Mouse (Mus musculus) cerebellum, postnatal 14 days (tissue): ENCODE results near the gene Klhl35.
A peak's percentile ranks its signal among the peaks of the same experiment; 100 is the strongest.

Experiments used
- DNase-seq, 2 experiments: peaks; one replicate each; pipeline ENCODE4 v3.0.0; 2021; ENCODE audit warnings: mixed read lengths in 2 of 2

The Klhl35 gene

DNA sequence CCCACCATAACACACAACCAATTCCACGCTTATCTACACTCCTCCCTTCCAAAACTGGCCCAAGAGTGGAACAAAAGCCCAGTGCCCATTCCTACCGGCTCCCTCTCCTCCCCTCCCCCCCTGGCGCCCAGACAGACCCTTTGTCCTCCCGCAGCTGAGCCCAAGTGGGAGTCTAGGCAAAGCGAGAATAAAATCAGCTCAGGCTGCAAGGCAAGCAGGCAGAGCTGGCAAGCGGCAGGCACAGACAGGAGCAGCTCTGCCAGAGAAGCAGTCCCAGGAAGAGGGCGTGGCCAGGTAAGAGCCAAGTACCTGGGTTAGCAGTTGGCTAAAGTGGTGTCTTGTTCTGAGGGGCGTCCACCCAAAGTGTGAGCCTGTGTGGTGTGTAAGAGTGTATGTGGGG lies at the start of gene Klhl35:
TSS of gene Klhl35 (plus strand) at position 194 of the 400 bp plus-strand sequence.
- DNase-seq: peak; percentile 63 to 68

DNA sequence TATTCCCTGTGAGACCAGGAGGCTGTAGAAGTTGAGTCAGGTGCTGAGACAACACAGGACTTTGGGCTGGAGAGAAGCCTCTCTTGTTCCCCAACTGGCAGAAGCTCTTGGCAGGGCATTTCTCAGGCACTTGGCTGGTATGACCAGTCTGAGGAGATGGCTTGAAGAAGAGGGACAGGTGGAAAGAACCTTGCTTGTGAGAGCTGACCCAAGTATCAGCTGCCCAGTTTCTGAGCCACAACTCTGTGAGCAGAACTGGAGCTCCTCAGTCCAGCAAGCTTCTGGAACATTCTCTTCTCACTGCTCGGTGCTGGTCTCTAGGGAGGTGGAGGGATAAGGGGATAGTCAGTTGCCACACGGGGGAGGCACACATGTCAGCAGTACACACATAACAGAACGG lies 46.5 kb upstream of the Klhl35 start:
- no peak for DNase-seq

DNA sequence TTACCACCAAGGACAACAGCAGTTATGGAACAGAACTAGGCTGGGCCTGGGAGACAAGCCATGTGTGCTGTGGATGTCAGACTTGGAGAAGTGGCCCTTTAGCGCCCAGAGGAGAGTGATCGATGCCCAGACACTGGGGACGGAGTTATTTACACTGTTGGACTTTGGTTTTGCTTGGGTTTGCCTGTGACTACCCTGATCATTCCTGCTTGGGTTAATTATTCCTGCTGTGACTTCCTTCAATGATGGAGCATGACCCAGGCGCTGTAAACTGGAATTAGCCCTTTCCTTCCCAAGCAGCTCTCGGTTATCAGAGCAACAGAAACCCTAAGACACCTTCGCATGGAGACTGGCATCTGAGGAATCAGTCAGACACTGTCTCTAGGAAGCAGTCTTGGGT lies 44.8 kb upstream of the Klhl35 start:
- no peak for DNase-seq

DNA sequence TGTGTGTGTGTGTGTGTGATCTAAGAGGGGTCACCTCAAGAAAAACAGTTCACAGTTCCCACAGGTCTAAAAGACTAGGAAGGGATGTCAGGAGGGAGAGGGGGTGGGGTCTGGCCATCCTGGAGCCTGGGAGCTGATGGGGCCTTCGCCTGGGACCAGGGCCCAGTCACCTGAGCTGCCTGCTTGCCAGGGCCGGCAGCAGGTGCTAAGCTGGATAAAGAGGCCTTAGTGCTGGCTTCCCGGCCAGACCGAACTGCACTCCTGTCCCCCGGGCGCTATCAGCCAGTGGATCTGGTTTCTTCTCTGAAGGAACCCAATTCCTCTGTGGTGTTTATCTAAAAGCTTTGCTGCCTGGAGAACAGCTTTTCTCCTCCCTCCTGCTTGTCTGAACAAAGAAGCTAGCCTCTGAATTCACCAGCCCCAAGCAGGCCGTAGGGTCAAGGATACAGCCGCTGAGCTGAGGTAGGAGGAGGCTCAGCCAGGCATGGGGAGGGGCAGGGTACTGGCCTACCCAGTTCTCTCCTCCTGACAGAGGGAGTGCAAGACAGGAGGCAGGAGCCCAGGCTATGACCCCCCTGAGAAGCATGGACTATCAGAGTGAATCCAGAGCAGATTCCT lies 41.2 kb upstream of the Klhl35 start:
- peak; percentile 34 to 39 for DNase-seq

DNA sequence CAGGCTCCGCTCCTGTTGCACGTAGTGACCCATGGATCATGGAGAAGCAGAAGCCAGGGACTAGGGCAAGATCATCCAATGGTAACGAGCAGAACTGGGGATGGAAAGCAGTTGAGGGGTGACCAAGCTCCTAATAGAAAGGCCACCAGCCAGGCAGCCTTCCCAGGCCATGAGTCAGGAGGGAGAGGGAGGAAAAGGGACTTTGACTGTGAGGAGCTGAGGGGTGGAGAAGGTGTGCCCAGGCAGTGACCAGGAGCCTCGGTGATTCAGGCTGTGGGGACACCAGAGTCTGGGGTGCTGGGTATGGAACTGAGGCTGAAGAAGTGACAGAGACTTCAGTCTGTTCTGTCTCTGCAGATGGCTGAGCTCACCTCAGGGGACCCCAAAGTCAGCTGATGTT lies 40.1 kb upstream of the Klhl35 start:
- DNase-seq: no peak

DNA sequence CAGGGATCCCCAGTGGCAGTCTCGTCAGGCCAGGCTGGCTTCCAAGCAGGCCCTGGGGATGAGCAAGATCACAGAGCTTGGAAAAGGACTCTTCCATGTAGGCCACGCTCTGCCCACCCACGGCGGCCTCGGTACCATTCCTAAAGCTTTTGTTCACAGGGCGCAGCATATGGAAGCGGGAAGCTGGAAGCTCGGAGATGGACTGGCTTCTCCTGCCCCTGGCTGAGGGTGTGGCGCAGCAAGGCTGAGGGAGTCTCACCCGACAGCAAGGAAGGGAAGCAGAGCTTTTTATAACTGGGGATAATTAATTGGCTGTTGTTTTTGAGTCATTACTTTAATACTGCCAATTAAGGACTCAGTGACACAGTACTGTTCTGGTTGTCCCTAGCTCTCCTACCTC lies 38.8 kb upstream of the Klhl35 start:
- no peak for DNase-seq

DNA sequence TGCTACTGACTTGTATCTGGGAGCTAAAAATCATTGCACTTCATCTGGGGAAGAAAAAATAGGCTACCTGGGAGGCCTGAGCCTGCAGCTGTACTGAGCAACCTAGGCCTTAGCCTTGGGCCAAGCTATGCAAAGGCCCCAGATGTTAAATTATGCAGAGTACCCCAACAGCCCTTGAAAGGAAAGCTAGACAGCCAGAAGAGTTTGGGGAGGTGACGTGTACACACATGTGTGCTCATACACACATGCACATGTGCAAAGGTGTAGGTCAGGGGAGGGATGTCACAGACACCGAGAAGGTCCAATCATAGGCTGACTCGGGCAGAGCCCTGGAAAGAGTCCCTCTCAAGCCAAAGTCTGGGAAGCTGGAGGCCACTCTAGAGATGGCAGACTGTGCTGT lies 37.8 kb upstream of the Klhl35 start:
- DNase-seq: no peak

DNA sequence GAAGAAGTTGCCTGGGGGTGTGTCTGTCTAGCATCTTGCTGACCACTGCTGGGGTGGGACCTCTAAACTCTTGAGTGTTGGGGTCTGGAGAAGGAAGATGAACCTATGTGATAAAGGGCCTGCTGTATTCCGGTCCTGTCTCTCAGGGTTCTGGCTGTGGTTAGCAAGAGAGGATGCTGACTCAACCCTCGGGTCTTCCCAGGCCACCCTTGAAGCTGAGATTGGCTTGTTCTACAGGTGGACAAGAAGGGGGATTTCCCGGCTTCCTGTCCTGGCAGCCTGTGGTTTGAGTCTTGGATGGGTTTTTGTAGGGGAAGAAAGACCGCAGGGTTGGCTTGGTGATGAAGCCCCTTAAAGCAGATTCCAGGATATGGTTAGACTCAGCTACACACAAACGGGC lies 37.0 kb upstream of the Klhl35 start:
- no peak for DNase-seq

DNA sequence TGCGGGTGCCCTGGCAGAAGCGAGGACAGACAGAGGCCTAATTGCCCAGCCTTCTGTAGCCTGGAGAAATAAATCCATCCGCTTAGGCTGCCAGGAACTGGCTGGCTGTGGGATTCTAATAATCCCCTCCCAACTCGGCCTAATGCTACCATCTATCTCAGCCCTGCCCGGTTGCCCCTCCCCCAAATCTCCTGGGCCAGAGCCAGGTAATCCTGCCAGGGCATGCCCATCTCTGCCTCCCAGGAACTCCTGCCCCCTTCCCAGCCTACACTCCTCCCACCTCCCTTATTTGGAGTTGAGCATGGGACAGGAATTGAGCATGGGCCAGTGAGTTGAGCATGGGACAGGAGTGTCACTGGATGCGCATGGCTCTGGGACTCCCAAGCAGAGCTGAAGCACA lies 36.0 kb upstream of the Klhl35 start:
- DNase-seq: peak; percentile 61 to 71

DNA sequence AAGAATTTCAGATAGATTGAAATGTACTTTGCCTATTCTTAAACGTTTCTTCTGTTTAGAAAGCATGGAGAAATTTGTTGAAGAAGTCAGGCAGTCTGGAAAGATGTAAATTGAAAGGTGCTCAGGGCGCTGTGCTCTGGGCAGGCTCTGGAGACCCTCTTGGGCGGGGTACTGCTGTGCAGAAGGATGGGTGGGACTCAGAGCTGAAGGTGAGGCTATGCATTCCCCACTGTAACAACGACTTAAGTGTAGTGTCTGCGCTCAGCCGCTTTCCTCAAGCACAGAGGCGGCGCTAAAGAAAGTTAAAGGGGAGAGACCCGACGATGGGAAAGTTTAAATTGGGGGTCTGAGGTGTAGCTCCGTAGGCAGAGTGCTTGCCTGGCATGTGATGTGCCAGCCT lies 35.6 kb upstream of the Klhl35 start:
- DNase-seq: no peak

DNA sequence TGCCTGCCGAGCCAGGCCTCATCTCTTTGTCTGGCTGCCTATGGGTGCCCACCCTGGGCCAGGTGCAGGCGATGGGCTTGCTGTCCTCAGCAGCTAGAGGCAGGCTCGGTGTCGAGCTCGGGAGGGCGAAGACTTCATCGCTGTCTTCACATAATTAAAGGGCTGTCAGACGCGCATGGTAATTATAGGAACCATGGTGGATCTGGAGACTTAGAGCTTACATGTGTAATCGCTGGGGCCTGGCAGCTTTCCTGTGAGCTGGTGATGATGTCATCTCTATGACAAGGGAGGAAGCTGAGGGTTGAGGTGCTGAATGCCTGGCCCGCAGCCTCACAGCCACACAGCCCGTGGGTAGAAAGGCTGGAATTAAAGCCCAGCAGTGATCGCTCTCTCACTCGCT lies 33.6 kb upstream of the Klhl35 start:
- no peak for DNase-seq

DNA sequence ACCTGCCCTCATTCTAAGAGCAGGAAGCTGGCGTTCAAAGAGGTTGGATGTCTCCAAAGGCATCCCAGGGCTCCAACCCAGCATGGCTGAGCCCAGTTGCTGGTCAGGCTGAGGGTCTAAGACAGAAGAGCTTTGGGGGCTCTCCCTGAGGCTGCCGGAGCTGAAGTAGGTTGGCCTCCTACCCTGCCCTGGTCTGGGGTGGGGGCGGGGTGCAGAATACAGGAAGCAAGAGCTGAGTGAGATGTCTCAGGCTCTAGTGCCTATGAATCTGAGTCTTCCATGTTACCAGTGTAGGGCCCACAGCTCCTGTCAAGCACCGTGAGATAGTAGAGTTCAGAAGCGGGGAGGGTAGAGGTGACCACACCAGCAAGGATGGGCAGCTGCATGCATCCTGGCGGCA lies 32.9 kb upstream of the Klhl35 start:
- no peak for DNase-seq

DNA sequence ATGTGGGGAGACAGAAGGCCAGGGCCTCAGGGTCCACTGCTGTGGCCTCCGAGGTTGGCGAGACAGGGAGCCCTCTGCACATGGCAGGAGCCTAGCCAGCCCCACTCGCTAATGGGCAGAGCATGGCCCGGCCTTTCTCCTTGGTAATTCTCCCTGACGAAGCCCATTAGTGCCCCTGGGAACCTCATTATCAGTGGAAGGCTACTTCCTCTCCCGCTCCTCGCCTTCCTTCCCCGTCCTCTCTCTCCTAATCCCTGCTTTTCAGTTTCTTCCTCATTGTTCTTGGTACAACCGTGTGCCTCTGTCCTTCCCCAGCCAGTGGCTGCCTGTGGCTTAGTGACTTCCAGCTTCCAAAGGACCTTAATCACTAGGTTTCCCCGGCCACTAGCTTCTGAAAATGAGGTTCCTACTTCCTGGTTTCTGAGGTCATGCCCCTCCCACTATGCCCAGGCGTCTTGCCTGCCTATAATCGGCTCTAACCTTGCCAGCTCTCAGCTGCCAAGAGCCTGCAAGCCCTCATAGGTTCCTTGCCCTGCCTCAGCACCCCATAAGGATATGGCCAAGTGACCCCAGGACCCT lies 31.0 kb upstream of the Klhl35 start:
- no peak for DNase-seq

DNA sequence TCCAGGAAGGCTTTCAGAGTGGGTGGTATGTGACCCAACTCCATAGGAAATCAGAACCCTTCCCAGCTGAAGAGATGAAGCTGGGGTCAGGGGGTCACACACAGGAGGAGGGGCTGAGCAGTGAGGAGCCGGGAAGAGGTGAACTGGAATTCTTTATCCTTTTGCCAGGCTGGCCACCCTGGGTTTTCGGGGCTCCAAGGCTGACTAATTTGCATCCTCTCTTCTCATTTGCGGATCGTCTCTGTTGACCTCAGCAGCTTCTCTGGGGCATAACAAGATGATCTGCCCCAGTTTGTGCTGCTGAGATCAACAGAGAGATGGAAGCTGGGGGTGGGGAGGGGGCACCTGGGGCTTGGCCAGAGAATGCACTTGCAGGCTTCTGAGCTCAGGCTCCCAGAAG lies 29.3 kb upstream of the Klhl35 start:
- DNase-seq: no peak

DNA sequence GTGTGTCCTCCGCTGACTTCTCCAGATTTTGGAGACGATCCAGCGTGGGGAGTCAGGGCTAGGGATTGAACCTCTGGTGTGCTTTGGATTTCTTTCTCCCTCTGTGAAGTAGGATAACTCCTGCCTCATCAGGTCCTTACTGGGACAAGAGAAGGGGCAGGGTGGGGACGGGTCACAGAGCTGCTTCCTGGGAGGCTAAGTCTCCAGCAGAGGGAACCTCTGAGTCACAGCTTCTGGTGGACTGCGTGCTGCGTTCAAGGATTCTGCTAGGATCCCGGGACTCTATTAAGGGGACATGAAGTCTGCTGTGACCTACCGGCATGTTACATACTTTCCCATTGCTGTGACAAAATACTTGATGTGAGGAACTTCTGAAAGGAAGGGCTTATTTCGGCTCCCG lies 26.9 kb upstream of the Klhl35 start:
- no peak for DNase-seq

DNA sequence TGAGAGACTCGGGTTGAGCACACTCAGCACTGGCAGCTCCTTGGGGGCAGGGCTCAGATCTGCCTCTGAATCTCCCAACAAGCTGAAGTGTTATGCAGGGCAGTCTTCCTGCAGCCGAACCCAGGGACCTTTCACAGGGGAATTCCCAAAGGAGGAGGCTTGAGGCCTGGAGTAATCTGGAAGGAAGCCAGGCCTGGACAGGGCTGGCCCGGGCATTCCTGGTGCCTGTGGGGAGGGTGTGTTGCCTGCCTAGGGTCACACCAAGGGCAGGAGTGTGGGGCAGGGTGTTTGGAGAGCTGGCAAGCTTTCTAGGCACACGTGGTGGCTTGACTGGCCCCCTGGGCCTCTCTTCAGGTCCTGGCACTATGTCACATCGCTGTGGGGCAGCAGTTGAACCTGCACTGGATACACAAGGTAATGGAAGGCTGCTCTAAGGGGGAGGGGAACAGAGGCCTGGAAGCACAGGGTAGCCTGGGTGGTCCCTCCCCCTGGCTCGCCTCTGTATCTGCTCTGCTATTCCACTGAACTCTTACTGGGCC lies 24.2 kb upstream of the Klhl35 start:
- no peak for DNase-seq

DNA sequence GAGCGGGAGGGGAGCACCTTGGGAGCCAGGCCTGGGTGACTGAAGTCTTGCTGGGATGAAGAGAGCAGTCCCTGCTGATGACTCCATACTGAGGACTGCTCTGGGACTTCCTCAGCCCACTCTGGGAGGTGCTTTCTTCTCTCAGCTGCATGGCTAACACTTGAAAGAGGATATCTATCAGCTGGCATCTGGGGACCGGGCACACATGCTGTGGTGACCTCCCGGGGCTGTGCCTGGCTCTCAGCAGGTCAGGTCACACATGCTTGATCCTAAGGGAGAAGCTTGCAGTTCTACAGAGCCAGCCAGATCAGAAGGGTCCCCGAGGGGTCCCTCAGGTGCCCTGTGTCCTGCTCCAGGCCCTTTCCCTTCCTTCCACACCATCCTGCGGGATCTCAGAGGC lies 22.6 kb upstream of the Klhl35 start:
- DNase-seq: no peak

DNA sequence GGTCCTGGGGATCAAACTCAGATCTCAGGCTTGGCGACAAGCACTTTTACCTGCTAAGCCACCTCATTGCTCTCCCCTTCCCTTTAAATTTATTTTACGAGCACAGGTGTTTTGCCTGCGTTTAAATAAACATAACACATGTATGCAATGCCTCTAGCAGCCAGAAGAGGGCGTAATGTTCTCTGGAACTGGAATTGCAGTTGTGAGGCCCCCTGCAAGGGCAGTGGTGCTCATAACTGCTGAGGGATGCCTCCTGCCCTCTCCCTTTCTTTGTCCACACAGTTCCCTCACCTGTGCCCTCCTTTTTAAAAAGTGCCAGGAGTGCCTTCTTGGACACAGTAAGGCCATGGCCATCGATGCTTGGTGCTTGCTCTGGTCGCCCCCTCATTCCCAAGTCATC lies 21.8 kb upstream of the Klhl35 start:
- no peak for DNase-seq

DNA sequence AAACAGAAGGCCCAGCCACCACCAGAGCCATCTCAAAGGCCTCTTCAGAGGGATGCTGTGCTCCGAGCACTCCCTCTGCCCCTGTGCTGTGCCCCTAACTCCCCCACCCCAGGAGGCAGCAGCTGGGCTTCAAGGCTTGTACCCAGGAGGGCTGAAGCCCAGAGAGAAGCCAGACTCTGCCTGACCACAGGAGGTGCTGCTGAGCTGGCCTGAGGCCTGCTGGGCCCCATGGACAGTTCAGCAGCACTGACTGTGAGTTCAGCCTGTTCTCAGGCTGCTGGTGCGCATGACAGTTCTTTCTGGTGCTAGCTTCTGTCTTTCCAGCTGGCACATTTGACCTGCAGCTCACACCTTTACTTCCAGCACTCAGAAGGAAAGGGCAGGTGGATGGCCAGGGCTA lies 20.0 kb upstream of the Klhl35 start:
- no peak for DNase-seq

DNA sequence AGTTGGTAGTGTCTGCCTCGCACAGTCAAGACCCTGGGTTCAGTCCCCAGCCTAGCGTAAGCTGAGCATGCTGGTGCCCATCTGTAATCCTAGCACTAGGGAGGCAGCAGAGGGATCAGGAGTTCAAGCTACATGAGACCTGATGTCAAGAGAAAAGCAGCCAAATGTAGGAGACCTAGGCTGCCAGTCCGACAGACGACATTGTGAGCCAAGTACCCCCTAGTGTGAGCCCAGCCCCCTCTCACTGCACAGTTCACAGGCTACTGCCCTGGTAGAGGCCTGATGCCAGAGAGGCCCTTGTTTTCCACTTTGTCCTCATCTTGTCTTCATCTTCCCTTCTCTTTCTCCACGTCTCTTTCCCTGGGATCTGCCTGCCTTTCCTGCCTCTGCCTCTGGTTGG lies 18.5 kb upstream of the Klhl35 start:
- DNase-seq: no peak

DNA sequence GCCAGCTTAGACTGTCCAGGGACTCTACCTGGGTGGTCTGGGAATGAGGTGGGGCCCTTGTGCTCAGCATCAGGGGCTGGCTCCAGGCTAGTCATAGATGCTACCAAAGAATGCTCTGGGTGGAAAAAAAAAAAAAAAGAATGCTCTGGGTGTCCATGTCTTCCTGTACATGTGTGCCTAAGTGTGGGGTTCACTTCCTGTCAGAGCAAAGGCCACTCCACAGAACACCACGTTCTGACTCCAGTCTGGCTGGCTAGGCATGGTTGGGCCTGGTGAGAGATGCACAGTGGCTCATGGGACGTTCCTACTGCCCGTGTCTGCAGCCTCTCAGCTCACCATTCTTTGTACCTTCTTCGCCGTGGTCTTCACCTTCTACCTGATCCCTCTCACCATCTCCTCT lies 17.2 kb upstream of the Klhl35 start:
- no peak for DNase-seq

DNA sequence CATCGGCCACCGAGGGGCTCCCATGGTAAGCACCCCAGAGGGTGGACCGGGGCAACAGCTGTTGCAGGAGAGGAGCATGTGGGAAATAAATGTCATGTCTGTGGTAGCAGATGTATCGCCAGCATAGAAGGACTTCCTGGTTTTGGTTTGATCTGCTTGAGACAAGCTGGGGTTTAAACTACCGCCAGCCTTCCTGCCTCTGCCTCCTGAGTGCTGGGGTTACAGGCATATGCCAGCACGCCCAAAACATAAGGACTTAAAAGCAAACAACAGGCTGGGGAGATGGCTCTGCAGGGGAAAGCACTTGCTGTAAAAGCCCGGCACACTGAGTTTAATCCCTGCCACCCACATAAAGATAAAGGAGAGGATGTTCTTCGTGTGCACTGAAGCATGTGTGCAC lies 16.7 kb upstream of the Klhl35 start:
- DNase-seq: no peak

DNA sequence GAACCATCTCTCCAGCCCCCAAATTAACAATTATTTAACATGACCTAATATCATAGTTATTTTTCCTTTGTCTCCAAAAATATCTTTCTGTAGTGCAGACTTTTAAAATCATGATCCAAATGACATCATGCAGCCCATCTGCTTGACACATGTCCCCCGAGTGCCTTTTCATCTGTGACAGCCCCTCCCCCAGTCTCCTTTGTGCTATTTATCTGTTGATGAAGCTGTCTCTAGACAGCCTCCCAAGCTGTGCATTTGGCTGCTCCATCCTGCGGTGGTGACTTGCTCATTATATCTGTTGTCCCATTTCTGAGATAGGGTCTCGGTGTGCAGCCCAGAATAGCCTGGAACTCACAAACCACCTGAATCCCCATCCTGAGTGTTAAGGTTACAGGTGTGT lies 16.1 kb upstream of the Klhl35 start:
- peak; percentile 45 to 69 for DNase-seq

DNA sequence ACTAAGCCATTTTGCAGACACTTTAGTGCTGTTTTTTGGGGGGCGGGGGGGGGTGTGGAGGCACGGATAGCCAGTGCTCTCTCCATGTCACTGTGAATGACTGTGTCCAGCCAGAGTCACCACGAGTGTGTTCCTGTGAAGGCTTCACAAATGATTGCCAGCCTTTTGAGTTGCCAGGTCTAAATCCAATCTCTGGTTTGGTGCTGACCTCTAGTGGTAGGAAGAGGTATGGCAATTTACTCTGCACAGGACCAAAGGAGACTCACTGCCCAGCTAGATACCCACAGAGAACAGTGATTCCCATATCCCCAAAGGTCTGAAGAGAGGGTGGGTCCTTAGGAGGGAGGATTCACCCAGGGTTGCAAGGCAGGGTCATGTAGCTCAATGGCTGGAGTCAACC lies 15.1 kb upstream of the Klhl35 start:
- peak; percentile 90 to 91 for DNase-seq

DNA sequence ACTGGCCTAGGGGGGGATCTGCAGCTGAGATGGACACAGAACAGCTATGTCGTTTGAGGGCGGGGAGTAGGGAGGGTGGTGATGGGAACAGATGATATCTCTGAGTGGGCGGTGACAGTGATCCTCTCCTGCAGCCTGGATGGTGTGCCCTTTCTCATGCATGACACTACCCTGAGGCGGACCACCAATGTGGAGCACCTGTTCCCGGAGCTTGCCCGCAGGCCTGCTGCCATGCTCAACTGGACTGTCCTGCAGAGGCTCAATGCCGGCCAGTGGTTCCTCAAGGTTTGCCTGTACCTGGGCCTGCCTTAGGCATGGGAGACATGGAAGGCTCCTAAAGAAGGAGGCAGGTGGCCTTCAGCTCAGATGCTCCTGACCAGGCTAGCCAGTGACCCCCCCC lies 12.9 kb upstream of the Klhl35 start:
- DNase-seq: no peak
